Mouse (Mus musculus) embryonic stem cell, embryonic (primary cell): ENCODE measurements around the gene Olfr646.

ENCODE experiments used
- CTCF ChIA-PET, 4 experiments: fragments of 300-600 bp in 2 of 4; fragments of 350-600 bp in 2 of 4; sonication (Branson Sonifier 250); formaldehyde crosslinking; loops; one replicate each; lab custom pipeline; 2022; ENCODE audit warnings: inconsistent platforms in 2 of 4; lab: Charles Lee
- POLR2A ChIA-PET, 4 experiments: fragments of 300-600 bp in 2 of 4; fragments of 350-600 bp in 2 of 4; sonication (Branson Sonifier 250); formaldehyde crosslinking; loops; one replicate each; lab custom pipeline; 2022; ENCODE audit warnings: antibody characterized with exemption in 4 of 4, inconsistent platforms in 1 of 4; lab: Charles Lee

Olfr646 gene

DNA sequence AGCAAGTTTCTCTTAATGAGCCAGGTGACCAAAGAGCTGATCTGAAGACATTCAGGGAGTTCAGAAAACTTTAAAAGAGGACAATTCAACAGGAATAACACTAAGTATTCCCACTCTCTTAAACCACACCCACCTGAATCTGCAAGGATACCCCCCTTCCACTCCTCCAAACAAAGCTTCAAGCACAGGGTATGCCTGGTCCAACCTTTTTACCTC is at the start of gene Olfr646:
Gene Olfr646 (plus strand): TSS at position 117 of the 216 bp plus-strand sequence.
- ChIA-PET POLR2A (interaction anchor here in 2 of 4 experiments (0.6 to 0.7 kb wide), 2 partner anchors 20 to 362 kb away, joined by 3 read pairs; no protein-coding TSS in a partner anchor), CTCF (no interaction called here)

DNA sequence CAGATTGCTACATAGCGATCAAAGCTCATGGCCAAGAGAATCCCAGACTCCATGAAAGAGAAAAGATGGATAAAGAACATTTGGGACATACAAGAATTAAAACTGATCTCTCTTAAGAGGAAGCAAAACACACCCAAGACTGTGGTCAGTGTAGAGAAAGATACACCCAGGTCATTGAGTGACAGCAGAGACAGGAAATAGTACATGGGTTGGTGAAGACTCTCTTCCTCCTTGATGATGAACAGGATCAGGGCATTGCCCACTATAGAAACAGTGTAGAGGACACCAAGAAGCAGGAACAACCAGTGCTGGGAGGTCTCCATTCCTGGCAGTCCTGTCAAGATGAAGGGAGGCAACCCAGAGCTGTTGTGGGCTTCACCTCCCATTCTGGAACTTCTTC is 45.5 kb upstream of the Olfr646 start:
- ChIA-PET POLR2A (no interaction called here), CTCF (no interaction called here)

- ChIA-PET POLR2A (no interaction called here), CTCF (no interaction called here)
Observed at GRCm38 (mm10) chr7:104061345-104061744, 43.3 kb upstream of the Olfr646 start, which contains the start of gene 4930516K23Rik. TSS of gene 4930516K23Rik (minus strand) at chr7:104061445.

- ChIA-PET CTCF (no interaction called here), POLR2A (interaction anchor here in 1 of 4 experiments (0.6 kb wide), 1 partner anchor 1587 kb away, joined by 4 read pairs; no protein-coding TSS in a partner anchor)
Observed at GRCm38 (mm10) chr7:104071769-104072168, 32.9 kb upstream of the Olfr646 start, which contains the start of gene Olfr644. TSS of gene Olfr644 (minus strand) at chr7:104071869.

DNA sequence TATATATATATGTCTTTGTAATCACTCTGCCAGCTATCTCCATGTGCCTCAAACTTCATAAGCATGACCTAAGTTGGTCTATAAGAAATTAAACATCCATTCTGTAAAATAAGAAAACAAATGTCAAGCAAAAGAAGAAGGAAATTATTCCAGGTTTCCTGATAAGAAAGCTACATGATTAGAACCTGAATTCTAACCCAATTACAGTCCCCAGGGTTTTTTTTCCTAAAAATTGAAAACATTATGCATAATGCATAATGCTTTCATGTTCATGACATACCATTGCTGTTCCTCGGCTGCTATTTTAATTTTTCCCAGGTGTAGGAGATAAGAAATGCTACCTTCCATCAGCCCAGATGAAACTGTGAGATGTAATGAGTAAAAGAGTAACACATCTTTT is 19.3 kb upstream of the Olfr646 start, which contains the start of gene Olfr645:
Gene Olfr645 (minus strand): TSS at position 101 of the 400 bp plus-strand sequence.
- ChIA-PET CTCF (no interaction called here), POLR2A (no interaction called here)

- ChIA-PET CTCF (interaction anchor here in 1 of 4 experiments (0.7 kb wide), 1 partner anchor 1832 kb away, joined by 5 read pairs; no protein-coding TSS in a partner anchor), POLR2A (interaction anchor here in 2 of 4 experiments (0.6 to 0.7 kb wide), 3 partner anchors 20 to 929 kb away, joined by 3 read pairs; no protein-coding TSS in a partner anchor)
Observed at GRCm38 (mm10) chr7:104103913-104104756, 538 bp upstream of the Olfr646 start.

DNA sequence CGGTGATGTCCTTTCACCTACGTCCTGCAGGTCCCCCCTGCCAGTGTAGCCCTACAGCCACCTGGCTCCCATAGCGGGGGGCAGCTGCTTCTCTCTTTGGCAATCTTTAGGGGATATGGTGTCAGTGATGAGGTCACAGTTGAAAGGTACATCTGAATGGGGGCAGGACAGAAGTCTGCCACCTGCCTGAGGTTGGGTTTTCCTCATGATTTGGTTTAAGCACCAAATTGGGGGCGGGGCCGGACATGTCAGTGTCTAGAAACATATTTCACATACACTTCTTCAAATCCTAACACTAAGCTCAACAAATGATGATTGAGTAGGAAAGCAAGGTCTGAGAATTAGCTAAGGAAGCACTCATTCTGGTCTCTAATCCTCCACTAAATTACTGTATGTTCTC is 25.1 kb downstream of the Olfr646 start, which contains the start of gene Ubqln5:
Gene Ubqln5 (minus strand): TSS at position 101 of the 400 bp plus-strand sequence.
- POLR2A ChIA-PET, result no interaction called here
- CTCF ChIA-PET, result no interaction called here

DNA sequence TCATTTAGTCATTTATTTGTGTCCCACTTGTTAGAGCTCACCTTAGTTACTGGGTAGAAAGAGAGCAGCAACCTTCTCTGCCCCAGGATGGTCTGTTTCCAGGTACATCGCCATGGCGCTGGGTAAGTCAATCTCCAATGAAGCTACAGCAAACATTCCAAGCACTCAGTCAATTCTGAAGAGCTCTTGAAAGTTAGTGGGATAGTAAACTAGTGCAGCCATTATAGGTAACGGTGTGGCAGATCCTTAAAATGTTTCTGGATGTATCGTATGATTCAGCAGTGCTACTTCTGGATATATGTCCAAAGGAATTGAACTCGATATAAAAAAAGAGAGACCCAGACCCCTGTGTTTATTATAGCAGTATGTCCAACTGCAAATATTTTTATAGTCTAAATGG is 32.6 kb downstream of the Olfr646 start, which contains the start of gene Olfr643:
Gene Olfr643 (minus strand): TSS at position 101 of the 400 bp plus-strand sequence.
- ChIA-PET CTCF (no interaction called here), POLR2A (no interaction called here)

DNA sequence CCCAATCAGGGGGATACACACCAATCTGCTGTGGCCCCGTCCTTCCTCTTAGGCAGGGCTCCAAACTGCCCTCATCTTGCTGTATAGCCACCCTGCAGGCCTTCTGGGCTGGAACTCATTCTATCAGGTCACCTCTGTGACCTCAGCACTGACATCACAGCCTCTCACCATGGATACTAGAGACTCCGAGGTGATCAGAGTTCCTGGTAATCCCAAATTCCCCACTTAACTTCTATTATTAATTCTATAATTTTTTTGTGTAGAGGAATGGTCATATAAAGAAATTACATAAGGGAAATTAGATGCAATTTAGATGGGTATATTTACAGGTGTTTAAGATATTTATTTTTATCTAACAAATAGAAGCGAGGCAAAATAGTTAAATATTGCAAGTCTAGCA is 38.5 kb downstream of the Olfr646 start, which contains the start of gene Ubqln3:
Gene Ubqln3 (minus strand): TSS at position 101 of the 400 bp plus-strand sequence.
- POLR2A ChIA-PET, result no interaction called here
- CTCF ChIA-PET, result no interaction called here

DNA sequence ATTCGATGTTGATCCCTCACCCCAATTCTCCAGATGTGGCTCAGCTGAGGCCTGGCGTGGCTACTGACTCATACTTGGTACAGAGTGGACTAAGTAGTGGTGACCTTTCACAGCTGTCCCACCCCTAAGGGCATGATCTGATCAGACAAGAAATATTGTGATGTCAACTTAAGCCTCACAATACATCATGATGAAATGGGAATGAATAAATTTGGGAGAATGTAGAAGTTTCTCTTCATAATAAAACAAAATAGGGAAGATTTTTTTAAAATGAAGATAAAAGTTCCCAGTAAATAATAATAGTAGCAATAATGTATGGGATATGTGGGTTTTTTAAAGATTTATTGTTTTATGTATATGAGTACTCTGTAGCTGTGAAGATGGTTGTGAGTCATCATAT is 45.8 kb downstream of the Olfr646 start, which contains the start of gene Ubqlnl:
Gene Ubqlnl (minus strand): TSS at position 101 of the 400 bp plus-strand sequence.
- CTCF ChIA-PET, result no interaction called here
- POLR2A ChIA-PET, result no interaction called here
